Mouse (Mus musculus) heart, postnatal 0 days (tissue): ENCODE results near the gene Ldhc.

Experiments
- CTCF ChIP-seq: IDR thresholded peaks from 2 replicates; pipeline ENCODE4 v1.5.1; 2016; ENCODE audit warnings: antibody characterized with exemption, control low read depth, low read depth
- EP300 ChIP-seq: IDR thresholded peaks from 2 replicates; pipeline ENCODE4 v1.6.1; 2016; ENCODE audit warnings: antibody characterized with exemption, low read depth

GRCm38 (mm10) chr7:46877255-46877654 is 16.3 kb downstream of the Ldhc start:
- TF ChIP-seq CTCF (no peak), EP300 (no peak)
